Mouse (Mus musculus) erythroblast, adult 5-6 weeks (primary cell): ENCODE data around the gene 9130213A22Rik. TPM values are rescaled to one million over a fixed set of nuclear protein-coding genes. Genes with fewer than 3 reads are reported as not detected.

ENCODE experiments used
- ATAC-seq: replicated peaks from 2 replicates; pipeline ENCODE4 v1.8.0; 2016; ENCODE audit warnings: moderate number of reproducible peaks, mild to moderate bottlenecking, moderate TSS enrichment, inconsistent platforms; ENCODE audit not compliant: poor library complexity, low FRiP score, severe bottlenecking
- total RNA-seq, 2 experiments: library from RNA; stranded (forward) in 1 of 2; stranded (reverse) in 1 of 2; fragments of 150-400 nt in 1 of 2; fragments of 200-764, 138-1000 nt in 1 of 2; gene quantifications; 2 replicates each; pipeline versions ENCODE4 v1.2.3 to v1.2.4; 2015 to 2017; ENCODE audit warnings: low replicate concordance in 2 of 2

9130213A22Rik gene
- total RNA-seq (2015; ENCODE audit: low replicate concordance) (not detected in 2 replicates), total RNA-seq (2017; ENCODE audit: low replicate concordance) (not detected in 2 replicates)

DNA sequence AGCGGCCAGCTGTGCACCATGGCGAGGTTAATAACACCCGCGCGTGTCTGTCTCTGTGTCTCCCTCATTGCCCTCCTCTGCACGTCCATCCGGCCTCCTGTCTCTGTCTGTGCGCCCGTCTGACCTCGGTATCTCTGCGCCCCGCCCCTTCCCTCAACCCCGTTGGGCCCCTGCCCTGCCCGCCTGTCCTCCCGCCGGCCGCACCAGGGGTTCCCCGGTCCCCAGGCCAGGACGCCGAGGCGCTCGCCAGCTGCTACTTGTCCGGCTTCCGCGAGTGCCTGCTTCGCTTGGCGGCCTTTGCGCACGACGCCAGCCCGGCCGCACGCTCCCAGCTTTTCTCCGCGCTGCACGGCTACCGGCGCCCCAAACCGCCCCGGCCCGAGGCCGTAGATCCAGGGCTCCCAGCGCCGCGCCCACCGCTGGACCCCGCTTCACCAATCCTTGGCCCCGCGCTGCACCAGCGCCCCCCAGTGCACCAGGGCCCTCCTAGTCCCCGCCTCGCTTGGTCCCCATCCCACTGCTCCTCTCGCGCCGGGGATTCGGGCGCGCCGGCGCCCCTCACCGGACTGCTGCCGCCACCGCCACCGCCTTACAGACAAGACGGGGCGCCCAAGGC, at the start of gene 9130213A22Rik:
Gene 9130213A22Rik (minus strand): TSS at position 254 of the 616 bp plus-strand sequence.
- ATAC-seq, result no peak

DNA sequence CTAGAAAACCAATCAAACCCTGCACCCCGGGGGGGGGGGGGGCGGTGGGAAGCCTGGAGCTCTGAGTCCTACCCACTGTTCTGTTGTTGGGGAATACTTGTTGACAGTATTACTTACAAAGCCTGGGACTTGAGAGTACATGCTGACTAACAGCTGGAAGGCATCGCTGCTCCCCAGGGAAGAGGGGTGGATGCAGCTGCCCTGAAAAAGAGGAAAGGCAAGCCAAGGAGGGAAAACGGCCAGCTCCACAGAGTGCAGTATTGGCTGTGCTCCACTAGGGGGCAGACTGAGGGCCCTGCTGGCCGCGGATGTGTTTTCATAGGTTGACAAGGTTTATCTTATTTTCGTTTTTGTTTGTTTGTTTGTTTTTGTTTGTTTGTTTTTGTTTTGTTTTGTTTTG, 49.2 kb upstream of the 9130213A22Rik start:
- peak; percentile 80 for ATAC-seq

DNA sequence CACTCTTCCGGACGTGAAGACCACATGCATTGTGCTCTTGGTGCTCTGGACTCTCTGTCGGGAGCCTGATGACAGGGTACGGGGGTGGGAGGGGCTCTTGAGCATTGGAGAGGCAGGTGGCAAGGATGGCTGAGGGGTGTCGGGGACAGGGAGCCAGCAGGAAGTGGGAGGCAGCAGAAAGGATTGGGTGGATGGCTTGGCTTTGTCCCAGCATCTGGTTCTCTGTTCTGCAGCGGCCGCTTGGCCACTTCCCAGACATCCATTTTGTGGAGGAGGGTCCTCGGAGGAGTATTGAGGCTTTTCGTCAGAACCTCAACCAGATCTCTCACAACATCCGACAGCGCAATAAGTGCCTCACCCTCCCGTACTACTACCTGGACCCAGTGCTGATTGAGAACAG, 46.9 kb upstream of the 9130213A22Rik start:
- no peak for ATAC-seq

DNA sequence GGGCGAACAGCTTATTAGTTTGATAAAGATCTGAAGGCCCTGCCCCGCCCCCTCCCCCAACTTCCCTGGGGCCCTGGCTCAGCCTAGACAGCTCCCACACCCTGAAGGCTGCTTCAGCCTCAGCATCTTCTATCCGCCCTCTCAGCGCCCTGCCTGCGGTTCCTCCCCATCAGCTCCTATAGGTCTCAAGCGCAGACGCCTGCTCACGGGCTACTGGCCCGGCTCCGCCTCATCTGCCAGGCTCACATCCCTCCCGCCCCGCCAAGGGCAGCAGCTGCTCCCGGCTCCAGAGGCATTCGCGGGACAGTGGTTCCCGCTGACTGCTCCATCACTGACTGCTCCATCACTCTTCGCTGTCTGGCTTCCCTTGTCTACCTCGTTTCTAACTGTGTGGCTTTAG, 34.4 kb upstream of the 9130213A22Rik start, which contains the start of gene Alox12b:
Gene Alox12b (plus strand): TSS at position 190 of the 400 bp plus-strand sequence.
- ATAC-seq, result no peak

DNA sequence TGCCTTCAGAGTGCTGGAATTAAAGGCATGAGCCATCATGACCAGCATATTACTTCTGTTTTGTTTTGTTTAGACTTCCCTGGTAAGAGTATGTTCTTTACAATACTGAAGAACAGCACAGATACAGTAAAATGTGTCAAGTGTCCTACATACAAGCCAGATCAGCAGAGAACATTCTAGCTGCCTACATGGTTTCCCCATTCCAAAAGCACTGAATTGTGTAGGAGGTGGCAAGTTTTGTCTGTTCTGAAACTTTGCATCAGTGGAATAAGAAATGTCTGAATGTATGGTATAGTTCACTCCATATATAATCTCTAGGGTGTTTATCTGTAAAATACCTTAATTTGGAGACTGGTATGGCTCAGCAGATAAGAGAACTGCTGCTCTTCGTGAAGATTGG, 33.0 kb upstream of the 9130213A22Rik start:
- no peak for ATAC-seq

DNA sequence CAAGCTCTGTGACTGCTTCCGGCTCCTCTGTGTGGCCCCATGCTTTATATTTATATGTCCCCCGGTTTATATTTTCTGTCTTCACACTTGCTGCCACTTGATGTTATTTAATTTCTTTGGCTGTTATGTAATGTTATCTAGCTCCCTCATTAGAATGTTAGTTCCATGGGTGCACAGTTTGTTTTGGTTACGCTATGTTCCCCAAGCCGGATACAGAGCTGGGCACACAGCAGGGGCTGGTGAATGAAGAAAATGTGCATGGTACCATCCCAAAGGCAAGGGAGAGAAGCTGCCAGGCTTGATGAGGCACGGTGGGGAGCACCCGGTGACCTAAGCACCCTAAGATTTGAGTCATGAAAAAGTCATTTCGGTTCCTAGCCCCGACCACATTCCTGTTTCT, 31.4 kb upstream of the 9130213A22Rik start:
- no peak for ATAC-seq

DNA sequence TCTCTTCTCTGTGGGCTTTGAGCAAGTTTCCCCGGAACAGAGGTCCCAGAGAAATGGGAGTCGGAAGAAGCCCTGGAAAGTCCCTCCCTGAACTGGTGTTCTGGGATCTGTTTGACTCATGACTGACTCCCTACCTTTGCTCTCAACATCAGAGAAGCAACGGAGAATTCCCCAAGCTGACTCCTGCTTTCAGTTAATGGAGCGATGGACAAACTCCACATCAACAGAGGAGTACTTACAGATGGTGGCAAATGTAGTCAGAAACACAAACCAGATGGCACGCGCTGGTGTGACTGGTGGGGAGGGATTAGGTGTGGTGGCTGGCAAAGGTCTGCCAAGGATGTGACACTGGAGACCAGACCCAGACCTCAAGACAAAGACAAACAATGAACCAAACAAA, 28.6 kb upstream of the 9130213A22Rik start:
- no peak for ATAC-seq

DNA sequence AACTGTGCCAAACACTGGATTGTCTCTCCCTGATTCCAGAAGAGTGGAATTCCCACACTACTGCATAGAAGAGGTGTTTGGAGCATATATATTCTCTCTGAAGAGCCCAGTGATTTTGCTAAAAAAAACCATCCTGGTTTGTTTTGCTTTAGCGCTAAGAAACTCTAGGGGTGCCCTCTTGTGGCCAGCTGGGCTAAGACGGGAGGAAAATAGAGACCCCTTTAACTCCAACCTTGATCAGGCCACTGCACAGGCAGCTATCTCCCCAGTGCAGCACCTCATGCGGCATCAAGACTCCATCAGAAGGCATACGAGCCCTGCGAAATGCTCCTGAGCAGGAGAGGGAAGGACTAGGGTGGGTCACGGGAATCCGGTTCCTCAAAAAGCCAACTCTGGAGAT, 28.1 kb upstream of the 9130213A22Rik start:
- peak; percentile 53; the same call in 1 of the 2 replicates for ATAC-seq

DNA sequence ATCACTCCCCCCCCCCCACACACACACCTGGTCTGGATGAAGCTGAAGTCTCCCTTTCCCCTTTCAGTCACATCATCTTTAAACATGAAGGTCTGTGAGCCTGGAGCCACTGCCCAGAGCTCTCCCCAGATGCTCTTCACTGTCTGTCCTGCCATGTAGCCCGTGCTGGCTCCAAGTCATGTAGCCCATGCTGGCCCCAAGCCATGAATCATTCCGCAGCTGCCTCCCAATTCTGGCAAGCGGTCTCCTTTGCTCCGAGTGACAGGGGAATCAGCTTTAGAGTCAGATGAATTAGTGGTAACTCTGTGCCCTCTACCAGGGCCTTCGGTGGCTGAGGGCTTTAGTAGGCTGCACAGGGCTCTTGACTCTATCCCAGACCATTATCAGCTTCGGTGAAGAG, 27.3 kb upstream of the 9130213A22Rik start:
- ATAC-seq, result no peak

DNA sequence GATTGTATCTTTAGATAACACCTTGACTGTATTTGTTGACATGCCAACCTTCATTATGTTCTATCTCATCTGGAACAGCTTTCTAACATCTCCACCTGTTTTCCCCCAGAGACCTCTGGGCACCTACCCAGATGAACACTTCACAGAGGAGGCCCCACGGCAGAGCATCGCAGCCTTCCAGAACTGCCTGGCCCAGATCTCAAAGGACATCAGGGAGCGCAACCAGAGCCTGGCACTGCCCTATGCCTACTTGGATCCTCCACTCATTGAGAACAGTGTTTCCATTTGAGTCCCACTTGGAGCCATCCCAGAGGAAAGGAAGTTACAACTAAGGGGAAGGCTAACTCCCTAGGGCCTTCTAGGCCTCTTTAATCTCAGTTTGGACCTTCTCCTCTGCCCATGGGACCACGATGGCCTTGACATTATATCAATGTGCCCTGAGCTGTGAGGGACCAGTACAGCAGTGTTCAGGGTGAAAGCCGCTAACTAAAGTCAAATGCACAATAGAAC, 26.1 kb upstream of the 9130213A22Rik start:
- ATAC-seq, result no peak

DNA sequence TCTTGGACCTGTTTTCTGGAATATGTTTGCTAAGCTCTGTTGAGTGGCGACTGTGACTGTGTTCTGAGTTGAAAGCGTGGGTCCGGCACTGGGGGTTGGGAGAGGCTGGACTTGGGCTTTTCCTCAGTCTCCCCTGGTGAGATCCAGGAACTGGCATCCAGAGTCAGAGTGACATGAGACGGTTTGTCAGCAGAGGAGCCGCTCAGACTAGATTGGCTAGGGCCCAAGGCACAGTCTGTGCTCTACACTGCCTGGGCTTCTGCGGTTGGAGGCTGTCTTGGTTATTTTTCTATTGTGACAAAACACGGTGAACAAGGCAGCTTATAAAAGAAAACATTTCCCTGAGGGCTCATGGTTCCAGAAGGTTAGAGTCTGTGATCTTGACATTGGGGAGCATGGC, 25.2 kb upstream of the 9130213A22Rik start:
- no peak for ATAC-seq

DNA sequence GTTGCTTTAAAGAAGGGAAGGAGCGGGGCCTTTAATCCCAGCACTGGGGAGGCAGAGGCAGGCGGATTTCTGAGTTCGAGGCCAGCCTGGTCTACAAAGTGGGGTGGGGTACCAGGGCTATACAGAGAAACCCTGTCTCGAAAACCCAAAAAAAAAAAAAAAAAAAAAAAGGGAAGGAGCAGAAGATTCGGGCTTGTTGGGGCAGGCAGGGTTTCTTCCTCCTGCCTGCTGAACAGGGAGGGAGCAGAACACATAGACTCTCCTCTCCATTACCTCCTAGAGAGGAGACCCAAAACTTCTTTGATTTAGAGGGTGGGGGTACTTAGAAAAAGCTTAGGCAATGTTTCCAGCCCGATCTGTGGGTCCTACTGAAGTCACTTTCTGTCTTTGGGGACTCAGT, 13.0 kb upstream of the 9130213A22Rik start:
- ATAC-seq, result no peak

DNA sequence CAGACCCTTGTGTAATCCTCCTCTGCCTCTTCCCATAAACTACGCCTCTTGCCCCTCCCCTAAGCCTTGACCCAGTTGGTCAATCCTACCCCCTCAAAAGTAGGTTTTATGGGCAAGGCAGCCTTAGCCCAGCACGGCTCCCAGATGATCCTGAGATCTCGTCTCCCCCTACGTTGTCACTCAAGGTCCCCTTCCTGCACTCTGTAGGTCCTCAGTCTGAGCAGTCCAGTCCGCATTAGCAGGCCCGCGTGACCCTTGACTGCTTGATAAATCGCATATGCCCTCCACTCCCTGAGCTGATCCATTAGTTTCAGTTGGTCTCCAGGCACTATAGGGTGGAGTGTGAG, 12.2 kb upstream of the 9130213A22Rik start:
- ATAC-seq, result no peak

DNA sequence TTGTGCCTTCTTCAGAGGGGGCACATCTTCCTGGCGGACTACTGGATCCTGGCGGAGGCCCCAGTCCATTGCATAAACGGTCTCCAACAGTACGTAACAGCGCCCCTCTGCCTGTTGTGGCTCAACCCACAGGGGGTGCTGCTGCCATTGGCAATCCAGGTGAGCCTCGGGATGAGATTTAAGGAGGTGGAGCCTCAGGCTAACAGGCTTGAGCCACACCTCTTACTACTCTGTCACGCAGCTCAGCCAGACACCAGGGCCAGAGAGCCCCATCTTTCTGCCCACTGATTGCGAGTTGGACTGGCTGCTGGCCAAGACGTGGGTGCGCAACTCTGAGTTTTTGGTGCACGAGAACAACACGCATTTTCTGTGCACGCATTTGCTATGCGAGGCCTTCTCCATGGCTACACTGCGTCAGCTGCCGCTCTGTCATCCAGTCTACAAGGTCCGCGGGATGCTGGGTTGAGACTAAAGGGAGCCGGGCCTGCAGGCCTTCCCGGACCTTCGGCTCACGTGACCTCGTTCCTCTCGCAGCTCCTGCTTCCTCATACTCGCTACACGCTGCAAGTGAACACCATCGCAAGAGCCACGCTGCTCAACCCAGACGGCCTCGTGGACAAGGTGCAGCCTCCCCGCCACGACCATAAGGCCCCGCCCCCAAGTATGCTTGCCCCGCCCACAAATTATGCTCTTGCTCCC, 11.7 kb upstream of the 9130213A22Rik start:
- peak; percentile 27; the same call in 1 of the 2 replicates for ATAC-seq

DNA sequence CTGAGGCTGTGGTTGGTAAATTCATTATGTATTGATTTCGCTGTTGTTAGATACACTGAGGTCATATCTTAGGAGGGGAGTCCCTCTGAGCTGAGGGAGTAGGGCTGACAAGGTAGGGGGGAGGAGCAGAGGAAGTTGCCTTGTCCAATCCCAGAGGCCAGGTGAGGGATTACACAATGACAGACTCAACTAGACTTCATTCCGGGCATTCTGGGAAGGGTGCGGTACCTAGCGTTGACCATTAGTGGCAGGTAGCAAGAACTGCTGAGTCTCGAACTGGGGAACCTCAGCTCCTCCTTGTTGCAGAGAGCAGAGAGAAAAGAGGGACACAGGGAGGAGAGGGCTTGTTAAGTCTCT, 11.2 kb upstream of the 9130213A22Rik start:
- no peak for ATAC-seq

DNA sequence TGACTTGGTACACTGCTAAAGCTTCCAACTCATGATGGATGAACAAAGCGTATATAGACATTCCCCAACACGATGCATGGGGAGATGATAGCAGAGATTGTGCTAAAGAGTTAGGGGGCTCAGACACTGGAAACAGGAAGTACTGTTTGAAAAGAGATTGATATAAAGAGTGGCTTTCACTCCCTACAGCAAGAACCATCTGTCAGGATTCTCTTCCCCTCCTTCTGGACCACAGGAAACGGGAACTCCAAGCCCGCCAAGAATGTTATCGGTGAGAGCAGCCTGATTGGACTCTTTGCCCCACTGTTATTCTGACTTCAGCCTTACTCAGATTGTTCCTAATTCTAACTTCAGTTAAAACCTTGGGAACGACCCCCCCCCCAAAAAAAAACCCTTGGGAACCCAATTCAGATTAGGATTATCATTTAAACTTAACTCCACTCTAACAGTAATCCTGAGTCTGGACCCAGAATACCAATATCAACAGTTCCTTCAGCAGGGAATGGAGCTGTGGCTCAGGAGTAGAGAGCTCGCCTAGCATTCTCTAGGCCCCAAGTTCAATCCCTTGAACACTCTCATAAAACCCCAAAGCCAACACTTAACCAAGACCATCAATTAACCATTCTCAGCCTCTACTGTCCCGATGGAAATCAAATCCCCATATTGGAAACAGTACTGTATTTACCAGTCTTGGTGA, 6.2 kb upstream of the 9130213A22Rik start:
- no peak for ATAC-seq

DNA sequence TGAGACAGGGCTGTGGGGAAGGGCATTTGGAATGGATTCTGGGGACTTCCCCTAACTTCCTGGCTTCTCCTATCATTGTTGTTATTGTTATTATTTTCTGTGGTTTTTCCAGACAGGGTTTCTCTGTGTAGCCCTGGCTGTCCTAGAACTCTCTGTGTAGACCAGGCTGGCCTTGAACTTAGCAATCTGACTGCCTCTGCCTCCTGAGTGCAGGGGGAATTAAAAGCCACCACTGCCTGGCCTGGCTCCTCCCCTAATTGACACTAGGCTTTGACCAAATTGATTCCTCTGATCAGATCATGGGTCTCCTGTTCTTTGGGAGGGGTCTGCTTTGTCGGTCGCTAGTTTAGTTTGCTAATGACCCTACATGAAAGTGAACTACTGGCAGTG, 4.3 kb upstream of the 9130213A22Rik start:
- ATAC-seq, result no peak

DNA sequence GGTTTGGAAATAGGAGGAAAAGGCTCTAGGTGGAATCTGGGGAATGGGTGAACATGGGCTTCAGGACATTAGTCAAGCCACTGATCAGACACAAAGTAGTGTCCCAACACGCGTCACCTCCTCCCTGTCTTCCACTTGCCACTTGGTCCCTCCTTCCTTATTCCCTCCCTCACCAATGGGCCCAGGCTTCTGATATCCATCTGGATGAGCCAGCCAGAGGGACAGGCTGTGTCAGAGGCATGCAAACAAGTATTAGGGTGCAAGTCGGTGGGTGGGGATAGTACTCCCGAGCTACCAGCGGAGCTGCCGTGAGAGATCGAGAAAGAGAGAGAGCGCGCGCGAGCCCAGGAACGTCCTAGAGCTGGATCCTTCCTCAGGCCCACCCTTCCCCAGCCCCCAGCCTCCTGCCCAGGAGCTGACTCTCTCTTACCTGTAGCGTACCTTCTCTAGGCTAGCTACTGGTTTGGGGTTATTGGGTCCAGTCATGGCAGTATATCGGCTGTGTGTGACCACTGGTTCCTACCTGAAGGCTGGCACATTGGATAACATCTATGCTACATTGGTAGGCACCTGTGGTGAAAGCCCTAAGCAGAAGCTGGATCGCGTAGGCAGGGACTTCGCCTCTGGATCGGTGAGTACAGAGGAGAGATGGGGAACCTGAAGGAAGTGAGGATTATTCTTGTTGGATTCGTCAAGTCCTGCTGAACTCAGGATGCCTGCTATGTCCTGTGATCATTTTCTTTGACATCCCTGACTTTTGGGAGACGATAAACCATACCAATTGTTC, 3.7 kb upstream of the 9130213A22Rik start:
- no peak for ATAC-seq

DNA sequence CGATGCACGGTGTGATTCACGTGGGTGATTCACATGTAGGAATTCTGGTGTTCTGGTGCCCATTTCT, 3.3 kb upstream of the 9130213A22Rik start, which contains the start of gene Aloxe3:
Gene Aloxe3 (plus strand): TSS at position 45 of the 67 bp plus-strand sequence.
- no peak for ATAC-seq

DNA sequence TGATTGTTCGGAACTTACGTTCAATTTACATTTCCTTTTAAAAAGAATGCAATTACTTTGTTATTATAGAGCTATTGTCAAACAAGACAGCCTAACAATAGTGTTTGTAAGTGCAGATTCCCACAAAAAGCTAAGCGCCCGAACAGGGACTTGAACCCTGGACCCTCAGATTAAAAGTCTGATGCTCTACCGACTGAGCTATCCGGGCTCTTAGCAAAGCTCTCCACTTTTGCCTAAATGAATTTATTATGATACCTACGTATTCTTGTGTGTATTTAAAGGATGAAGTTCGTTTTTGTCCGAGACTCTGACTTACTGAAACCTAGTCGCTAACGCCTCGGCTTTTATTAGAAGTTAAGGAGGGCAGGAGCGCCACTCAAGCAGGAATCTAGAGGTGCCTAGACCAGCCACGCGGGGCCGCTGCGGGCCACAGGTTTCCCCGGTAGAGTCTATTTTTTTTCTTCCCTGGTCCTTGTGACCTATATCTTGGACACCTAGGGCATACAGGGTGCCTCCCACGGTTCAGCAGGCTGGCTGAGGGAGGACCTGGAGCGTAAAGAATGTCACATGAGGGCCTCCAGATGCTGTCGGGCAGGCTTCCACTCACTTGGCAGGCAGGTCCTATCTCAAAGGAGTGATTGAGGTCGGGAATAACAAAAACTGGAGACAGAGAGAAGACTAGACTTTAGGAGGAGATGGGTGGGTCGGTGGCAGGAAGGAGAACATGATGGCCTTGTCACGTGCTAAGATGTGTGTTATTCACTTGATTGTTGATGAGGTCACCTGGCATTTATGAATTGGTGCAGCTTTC, 2.9 kb upstream of the 9130213A22Rik start:
- ATAC-seq, result peak; percentile 58
